Mouse (Mus musculus) spleen, adult 2 months (tissue): ENCODE measurements around the gene Fam207a.

Experiments used
- CTCF ChIP-seq: fragments of 200-500 bp; IDR thresholded peaks from 2 replicates; pipeline ENCODE4 v1.5.1; 2011; ENCODE audit warnings: mild to moderate bottlenecking, inconsistent platforms; ENCODE audit not compliant: insufficient read depth, insufficient read length, insufficient replicate concordance; ENCODE audit errors: extremely low read depth
- POLR2A ChIP-seq: fragments of 200-500 bp; IDR thresholded peaks from 2 replicates; pipeline ENCODE4 v1.6.1; 2011; ENCODE audit warnings: low read depth, low read length, inconsistent platforms

DNA sequence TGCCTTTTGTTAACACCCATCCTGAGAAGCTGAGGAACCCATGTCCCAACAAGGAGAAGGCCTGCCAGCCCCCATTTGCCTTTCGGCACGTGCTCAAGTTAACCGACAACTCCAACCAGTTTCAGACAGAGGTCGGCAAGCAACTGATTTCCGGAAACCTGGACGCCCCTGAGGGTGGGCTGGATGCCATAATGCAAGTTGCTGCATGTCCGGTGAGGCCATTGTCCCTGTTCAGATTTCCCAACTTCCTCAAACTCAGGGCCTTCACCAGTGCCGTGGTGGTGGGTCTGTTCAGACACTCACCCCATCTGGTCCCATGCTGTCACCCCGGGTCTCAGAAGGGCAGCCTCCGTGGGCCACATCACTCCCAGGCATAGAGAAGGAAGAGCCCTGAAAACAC lies 33.0 kb upstream of the Fam207a start:
- TF ChIP-seq POLR2A (no peak), CTCF (no peak)
